Mouse (Mus musculus) testis, adult 2 months (tissue): ENCODE results near the gene Cracr2b.

Experiments used
- CTCF ChIP-seq: fragments of 200-500 bp; IDR thresholded peaks from 2 replicates; pipeline ENCODE4 v1.5.1; 2012; ENCODE audit warnings: low read depth, mild to moderate bottlenecking, inconsistent platforms, low read length, moderate library complexity; ENCODE audit not compliant: control insufficient read depth, insufficient read depth, insufficient replicate concordance
- POLR2A ChIP-seq: fragments of 200-500 bp; IDR thresholded peaks from 2 replicates; pipeline ENCODE4 v1.6.1; 2012; ENCODE audit warnings: low read depth, mild to moderate bottlenecking, inconsistent platforms, low read length, moderate library complexity; ENCODE audit not compliant: control insufficient read depth

GRCm38 (mm10) chr7:141497600-141497999 is 36.7 kb downstream of the Cracr2b start:
- TF ChIP-seq CTCF (no peak), POLR2A (no peak)
